Mouse (Mus musculus) ES-Bruce4 (cell line): ENCODE measurements around the gene Arpc4.

Source experiments
- CTCF ChIP-seq: IDR thresholded peaks from one replicate; pipeline ENCODE4 v1.8.1; 2011; ENCODE audit warnings: low read depth, low read length
- EP300 ChIP-seq: IDR thresholded peaks from 2 replicates; pipeline ENCODE4 v1.6.1; 2011; ENCODE audit warnings: low read depth, low read length; ENCODE audit not compliant: insufficient read depth
- POLR2A ChIP-seq: IDR thresholded peaks from one replicate; pipeline ENCODE4 v1.8.1; 2011; ENCODE audit warnings: low read length; ENCODE audit not compliant: insufficient read depth

- no peak for TF ChIP-seq EP300
- TF ChIP-seq CTCF, result no peak
- no peak for TF ChIP-seq POLR2A
Observed at GRCm38 (mm10) chr6:113368577-113368976, 9.3 kb upstream of the Arpc4 start.
